Mouse (Mus musculus): Measurements from ENCODE around the gene Nsa2.

- TF ChIP-seq POLR2A (IDR thresholded peaks at IDR 0.05; ENCODE audit: extremely low read depth, insufficient read depth, low read length) (no peak), CTCF (IDR thresholded peaks at IDR 0.05; ENCODE audit: extremely low read depth, insufficient read depth, low read length) (peak; percentile 30; the same call in 1 of the 2 replicates)
Observed at GRCm38 (mm10) chr13:97145834-97146233, 8.1 kb upstream of the Nsa2 start.

Data from cortical plate, adult 2 months (tissue).